Mouse (Mus musculus) inflammation-experienced regulatory T-cells, adult 6 months (primary cell): ENCODE results near the gene A830005F24Rik. TPM values are rescaled to one million over a fixed set of nuclear protein-coding genes. Genes with fewer than 3 reads are reported as not detected.

Experiments
- ATAC-seq: one replicate; pipeline ENCODE4 v1.8.0; 2017
- polyA plus RNA-seq, 3 experiments: library from polyadenylated mRNA; unstranded; fragments of 100-300 nt; shearing (Covaris generic); gene quantifications; one replicate each; pipeline ENCODE4 v1.2.1; 2017

Gene A830005F24Rik
- polyA plus RNA-seq, 3 experiments from 2014 or later: 4.4 to 8.1 (median 5.4) TPM

DNA sequence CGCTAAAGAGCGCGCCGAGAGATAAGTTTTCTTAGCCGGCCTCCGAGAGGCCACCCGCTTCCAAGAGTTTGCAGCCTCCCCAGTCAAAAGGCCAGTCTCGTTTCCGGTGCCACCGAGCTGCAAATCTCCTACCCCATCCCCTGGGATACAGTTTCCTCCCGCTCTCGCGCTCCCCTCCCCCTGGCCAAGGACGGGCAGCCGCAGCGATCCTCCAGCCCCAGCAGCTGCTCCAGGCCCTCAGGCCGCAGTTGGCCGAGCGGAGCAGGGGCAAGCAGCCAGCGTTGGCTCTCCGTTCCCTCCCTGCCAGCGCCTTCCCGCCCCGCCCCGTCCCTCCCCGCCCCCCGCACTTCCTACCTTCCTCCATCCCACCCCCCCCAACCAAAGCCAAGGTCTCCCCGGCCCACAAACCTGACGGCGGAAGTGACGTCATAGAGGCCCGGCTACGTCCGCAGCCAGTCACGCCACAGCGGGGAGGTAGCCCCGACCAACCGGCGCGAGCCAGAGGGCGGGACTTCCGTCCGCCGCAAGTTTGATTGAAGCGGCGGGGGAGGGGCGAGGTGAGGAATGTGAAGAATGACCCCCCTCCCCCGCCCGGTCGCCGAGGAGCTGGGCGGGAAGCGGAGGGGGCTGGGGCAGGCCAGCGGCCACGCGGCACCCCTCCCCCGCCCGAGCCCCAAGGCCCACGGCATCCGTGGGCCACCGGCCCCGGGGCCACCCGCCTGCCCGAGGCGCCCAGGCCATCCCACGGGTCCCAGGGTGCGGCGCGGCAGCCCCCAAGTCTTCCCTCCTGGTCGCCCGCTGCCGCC, 32.3 kb downstream of the A830005F24Rik start:
- peak; percentile 76 for ATAC-seq

DNA sequence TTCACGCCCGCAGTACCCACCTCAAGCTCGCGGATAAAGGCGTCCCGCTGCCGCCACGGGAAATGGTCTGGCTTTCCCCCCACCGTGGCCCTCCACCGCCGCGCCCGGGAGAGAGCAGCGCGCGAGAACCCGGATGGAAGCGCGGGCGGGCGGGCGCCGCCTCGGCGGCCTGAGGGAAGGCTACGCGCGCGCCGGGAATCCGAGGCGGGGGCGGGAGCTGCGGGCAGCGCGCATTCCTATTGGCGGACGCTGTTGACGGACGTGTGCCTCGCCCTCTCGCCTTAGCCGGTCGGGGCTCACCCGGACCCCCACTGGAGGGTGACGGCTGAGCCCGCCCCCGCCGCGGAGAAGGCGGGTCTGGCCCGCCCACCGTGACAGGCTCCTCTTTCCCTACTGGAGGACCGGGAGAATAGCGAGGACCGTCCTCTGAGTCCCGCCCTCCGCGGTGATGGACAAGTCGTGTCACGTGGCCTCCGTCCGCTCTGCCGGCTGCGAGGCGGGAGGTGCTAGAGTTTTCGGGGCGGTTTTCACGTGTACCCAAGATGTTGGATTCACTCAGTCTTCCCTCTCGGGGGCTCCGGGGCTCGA, 33.1 kb downstream of the A830005F24Rik start:
- ATAC-seq: peak; percentile 87

DNA sequence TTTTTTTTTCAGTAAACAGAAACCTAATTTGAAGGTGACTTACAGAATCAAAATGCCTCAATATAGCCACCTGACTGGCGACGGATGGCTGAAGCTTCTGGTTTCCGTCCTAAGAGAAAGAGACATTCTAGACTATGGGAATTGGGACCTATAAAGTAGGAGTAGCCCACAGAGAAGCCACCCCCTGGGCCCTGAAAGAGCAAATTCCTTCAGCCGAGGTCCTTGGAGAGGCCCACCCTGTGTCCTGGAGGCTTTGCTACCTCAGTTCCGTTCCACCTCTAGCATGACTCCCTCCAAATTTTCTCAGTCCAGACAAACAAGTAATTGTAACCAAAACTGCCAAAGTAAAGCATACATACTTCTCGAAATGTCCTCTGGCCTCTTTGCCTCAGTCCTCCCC, 34.3 kb downstream of the A830005F24Rik start:
- no peak for ATAC-seq

DNA sequence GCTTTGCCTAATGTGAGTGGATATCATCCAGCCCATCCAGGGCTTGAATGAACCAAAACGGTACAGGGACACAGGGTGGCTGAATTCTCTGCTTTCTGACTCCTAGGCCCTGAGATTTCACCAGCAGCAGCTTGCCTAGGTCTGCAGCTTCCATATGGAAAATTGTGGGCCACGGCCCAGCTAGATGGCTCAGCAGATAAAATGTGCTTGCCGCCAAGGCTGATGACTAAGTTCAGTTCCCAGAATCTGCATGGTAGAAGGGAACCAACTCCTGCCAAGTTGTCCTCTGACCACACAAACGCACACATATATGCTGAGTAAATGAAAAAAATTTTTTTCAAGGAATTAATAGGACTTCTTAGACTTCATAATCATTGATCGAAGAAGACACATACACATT, 34.9 kb downstream of the A830005F24Rik start:
- ATAC-seq: no peak

DNA sequence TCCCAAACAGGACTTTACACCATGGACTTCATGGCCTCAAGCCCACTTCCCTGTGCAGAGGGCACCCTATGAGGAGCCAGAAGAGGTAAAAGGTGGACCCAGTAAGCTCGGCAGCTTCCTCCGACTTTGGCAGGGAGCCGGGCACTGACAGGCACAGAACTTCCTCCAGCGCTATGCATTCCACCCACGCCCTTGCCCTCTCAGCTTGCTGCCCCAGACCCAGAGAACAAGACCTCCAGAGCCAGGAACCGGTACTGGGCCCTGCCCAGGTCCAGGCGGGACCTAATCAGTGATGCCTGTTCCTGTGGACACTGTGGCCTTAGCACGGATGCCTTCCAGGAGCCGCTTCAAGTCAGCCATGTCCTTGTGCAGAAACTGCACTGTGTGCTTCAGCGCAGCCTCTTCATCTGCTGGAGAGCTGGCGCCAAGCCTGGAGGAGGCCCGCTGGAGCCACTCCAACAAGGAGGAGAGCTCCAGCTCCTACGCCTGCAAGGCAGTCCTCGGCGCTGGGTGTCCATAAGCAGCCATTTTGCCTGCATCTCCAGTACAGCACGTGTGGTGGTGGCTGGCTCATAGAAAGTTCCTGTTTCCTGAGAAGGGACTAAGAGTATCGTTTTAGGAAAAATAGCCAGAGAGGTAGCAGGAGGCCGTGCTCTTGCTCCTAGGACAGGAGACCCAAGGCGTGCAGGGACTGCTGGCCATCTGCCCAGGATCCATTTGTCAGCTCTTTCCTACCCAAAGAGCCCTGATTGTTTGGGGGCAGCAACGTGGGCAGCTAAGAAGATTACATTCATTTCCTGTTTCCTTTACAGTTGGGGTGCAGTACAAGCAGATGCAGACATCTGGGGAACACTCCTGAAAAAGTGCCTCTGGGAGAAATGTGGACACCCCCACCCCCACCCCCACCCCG, 39.1 kb downstream of the A830005F24Rik start:
- ATAC-seq: no peak

DNA sequence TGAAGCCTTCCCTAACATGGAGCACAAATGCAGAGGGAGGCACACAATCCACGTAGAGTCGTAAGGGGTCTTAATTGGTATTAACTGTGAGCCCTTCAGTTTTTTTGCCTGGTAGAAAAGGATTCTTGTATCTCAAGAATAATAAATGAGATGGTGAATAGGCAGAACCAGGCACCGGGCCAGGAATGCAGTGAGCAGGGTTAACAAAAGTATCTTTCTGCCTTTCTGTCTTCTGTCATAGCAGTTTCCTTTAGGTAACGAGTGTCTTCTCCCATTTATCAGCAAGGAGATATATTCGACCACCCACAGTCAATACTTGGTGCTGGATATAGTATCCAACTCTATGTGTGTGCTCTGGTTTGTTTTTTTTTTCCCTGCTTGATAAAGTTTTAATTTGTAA, 40.1 kb downstream of the A830005F24Rik start:
- ATAC-seq: no peak

DNA sequence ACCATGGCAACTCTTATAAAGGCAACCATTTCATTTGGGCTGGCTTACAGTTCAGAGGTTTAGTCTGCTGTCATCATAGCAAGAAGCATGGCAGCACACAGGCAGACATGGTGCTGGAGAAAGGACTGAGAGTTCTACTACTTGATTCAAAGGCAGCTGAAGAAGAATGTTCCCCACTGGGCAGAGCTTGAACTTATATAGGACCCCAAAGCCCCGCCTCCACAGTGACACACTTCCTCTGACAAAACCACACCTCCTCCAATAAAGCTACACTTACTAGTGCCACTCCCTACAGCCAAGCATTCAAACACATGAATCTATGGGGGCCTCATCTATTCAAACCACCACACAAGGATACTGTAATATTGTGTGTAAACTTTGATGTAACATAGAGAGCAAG, 41.2 kb downstream of the A830005F24Rik start:
- ATAC-seq: no peak

DNA sequence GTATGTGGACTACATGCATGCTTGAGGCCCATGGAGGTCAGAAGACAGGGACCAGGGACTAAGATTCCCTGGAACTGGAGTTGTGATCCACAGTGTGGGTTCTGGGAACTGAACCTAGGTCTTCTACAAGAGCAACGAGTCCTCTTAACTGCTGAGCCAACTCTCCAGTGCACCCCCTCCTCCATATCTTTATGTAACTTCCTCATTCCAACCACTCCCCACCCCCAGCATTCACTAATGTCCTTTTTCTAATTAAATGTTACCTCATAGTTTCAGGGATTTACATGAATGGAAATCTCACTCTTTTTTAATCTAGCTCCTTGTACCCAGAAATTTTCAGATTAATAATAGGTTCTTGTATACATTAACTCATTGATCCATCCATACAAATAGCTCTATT, 42.6 kb downstream of the A830005F24Rik start:
- no peak for ATAC-seq

DNA sequence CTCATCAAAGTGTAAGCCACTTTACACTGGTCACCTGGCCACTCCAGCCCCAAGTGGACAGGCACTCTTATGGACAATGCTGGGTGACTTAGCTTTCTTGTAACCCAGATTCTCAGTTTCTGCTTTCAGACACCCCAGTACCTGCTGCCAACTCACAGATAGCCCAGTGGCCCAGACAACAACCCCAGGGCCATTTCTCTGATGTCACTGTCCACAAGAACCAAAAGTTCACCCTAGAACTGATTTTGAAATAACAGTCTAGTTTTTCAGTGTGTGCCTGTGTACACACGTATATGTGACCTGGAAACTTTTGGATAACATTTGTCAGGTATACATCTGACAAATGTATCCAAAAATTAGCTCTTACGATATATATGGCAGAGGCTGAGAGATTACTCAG, 48.1 kb downstream of the A830005F24Rik start:
- no peak for ATAC-seq

DNA sequence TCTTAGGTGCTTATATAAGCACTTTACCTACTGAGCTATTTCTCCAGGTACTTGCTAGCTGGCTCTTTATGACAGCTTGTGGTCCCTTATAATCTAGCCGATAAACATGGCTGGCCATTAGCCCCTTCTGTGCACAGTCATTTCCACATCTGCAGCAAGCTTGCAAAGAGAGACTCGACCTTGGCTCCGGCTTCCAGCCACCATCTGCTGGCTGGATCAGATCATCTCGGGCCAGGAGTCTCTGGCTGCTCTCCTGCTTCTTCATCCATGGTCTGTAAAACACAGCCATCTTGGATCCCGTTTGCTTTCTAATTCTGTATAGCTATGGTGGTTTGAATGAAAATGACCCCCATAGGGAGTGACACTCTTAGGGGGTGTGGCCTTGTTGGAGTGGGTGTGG, 49.0 kb downstream of the A830005F24Rik start:
- ATAC-seq: no peak

Other genes starting within 250 kb of the A830005F24Rik start
- gene Zfp169, start 119 bp upstream of the A830005F24Rik start, polyA plus RNA-seq: 10 to 100 TPM; 10.2 to 16.5 (median 11.7) TPM
- 1 to 10 TPM in 2 of 3 experiments, under 1 TPM in 1; 0.11 to 1.4 (median 1.2) TPM for gene Ptpdc1, start 112.1 kb downstream of the A830005F24Rik start, polyA plus RNA-seq
- gene Barx1, start 149.4 kb downstream of the A830005F24Rik start, polyA plus RNA-seq: not detected